Mouse (Mus musculus) heart, adult 2 months (tissue): Measurements from ENCODE around the gene Scg3.

Experiments used
- CTCF ChIP-seq: fragments of 200-600 bp; IDR thresholded peaks from 2 replicates; pipeline ENCODE4 v1.8.1; 2022; ENCODE audit warnings: antibody characterized with exemption, mild to moderate bottlenecking, moderate library complexity
- POLR2A ChIP-seq: fragments of 200-500 bp; IDR thresholded peaks from 2 replicates; pipeline ENCODE4 v1.6.1; 2011; ENCODE audit warnings: mild to moderate bottlenecking, low read depth, low read length, control low read depth; ENCODE audit not compliant: insufficient read depth

DNA sequence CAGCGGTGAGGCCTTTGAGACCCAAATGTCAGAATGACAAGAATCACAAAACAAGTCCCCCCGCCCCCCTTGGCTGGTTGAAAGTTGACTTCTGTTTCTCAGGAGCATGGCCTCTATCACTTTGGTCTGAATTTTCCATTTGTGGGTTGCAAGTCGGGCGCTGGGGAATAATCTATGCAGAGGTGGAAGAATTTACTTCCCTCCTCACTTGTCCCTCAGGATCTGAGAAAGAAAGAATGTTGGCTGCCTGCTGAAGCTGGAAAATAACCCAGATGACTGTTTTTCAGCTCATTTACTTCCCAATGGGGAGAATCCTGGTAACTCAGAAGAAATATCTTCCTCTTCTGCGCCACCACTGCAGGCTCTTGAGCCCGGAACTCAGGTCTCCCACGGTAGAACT, 5.5 kb downstream of the Scg3 start:
- TF ChIP-seq POLR2A, result no peak
- TF ChIP-seq CTCF, result no peak
